Mouse (Mus musculus) left cerebral cortex, postnatal 10 days (tissue): Measurements from ENCODE around the gene Usp45. TPM values are rescaled to one million over a fixed set of nuclear protein-coding genes. Genes with fewer than 3 reads are reported as not detected.
A peak's percentile ranks its signal among the peaks of the same experiment; 100 is the strongest.
"Not testable (repeated sequence)": the region's sequence is repeated elsewhere in the genome, so short reads cannot be mapped to it uniquely, and the experiment has no call there.

Source experiments
- DNase-seq, 2 experiments: peaks; one replicate each; pipeline ENCODE4 v3.0.0; 2021 to 2022; ENCODE audit warnings: low spot score in 2 of 2, mixed read lengths in 1 of 2; ENCODE audit errors: extremely low spot score in 1 of 2
- intact Hi-C: fragments of 180-260 bp; cut with DNase I; formaldehyde crosslinking; loops from one replicate; pipeline ENCODE4 v1.15.1; 2025
- total RNA-seq, 2 experiments: library from RNA; stranded (reverse); gene quantifications; 2 replicates each; pipeline ENCODE4 v1.2.3; 2021

Gene Usp45
- 10 to 100 TPM; 25.0 to 31.2 TPM for total RNA-seq

DNA sequence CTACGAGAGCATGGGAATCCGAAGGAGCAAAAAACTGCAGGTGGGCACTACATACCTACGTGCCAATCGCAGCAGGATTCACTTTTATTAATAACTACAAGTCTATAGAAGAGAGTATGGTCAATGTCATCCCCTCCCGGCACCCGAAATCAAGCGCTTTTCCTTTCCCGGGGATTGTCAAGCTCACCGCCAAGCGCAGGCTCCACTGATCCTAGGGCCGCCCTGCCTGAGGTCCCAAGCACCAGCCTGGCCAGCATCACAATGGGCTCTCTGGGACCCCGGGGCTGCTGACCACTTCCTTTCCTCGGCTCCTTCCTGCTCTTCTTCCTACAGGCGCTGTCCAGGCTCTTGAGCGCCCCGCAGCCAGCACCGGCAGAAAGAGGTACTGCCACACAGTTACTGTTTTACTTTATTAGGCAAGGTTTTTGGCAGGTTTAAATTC lies at the start of gene Usp45, which contains the start of gene Tstd3:
Usp45 (plus strand) TSS at position 294 of the 442 bp plus-strand sequence.
Tstd3 (minus strand) TSS at position 350 of the 442 bp plus-strand sequence.
- intact Hi-C loops = no loop called here

DNA sequence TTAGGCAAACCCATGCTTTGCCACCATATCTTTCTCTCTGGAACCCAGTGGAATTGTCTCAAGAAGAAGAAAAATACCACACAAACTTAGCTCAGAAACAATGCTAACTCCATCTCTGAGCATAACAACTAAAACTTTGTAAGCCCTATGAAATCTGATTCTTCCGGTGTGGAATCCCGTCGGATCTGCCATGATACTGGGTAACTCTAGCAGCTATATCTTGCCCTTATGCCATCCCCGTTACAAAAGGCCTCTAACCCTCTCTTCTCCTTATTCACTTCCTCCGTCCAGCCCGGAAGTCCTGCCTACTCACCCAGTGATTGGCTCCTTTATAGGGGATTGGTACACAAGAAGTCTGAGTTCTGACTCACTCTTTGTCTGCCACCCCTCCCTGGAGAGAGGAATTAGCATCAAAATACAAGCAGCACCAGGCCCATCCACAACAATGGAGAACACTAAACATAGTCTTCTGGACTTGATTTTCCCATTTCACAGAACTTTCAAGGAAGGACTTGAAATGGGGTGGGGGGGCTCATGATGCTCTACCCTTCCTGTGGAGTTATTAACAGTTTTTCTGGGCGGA lies 44.1 kb upstream of the Usp45 start:
- intact Hi-C loops = no loop called here
- DNase-seq = no peak

More for the DNA sequence above, at the start of gene Usp45, which contains the start of gene Tstd3:
- peak; percentile 84 to 86 for DNase-seq

DNA sequence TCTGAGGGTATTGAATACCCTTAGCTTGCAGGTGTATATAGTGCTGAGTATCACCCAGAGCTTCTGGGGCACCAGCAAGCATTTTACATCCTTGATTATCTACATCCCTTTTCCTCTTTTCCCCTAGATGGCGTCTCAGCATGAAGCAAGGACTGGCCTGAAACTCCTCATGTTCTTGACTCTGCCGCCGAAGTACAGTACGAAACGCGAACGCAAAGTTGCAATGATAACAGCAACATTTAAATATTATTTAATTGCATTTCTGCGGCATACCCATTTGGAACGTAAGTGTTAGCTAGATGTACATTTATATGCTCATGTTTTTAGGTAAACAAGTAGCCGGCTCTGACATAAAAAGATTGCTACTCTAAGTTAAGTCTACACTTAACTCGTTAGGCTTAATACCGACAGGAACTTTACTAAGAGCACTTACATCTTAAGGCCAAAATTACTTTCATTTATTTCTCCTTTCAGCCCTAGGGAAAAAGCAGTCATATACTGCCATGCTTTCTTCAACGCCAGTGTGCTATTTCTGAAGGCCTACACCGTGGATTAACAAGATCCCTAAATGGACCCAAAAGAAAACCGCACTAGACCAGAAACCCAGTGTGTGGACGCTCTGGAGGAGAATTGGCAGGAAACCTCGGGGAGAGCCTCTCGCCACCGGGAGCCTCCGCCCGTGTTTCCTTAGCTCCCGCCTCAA lies 39.9 kb upstream of the Usp45 start:
- peak in 1 of 2 experiments; percentile 42 for DNase-seq
- intact Hi-C loops = no loop called here

DNA sequence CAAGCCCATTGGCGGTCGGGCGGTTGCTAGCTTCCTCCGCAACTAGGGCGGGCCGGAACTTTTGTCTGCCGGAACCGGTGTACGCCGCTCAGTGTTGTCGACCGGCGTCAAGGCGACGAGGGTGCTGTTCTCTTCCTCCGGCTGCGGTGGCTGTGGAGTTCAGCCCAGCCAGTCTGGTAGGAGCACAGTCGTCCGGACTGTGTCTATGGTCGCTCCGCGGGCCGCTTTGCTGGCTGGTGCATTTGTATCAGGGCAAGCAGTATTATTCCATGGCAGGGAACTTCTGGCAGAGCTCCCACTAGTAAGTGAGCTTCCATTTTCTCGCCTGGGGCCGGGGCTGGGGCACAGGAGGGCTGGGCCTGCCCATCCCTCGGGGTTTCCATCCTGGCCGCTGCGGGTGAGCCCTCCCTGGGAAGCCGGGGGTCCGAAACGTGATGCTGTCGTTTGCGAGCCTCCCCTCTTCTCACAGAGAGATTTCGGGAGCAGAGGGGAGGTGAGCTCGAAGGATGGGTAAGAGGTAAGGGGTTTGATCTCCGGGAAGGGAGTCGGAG lies 39.3 kb upstream of the Usp45 start, which contains the start of gene Ccnc:
Ccnc (plus strand) TSS at position 87 of the 551 bp plus-strand sequence.
- peak; percentile 90 to 94 for DNase-seq
- intact Hi-C loops = no loop called here

DNA sequence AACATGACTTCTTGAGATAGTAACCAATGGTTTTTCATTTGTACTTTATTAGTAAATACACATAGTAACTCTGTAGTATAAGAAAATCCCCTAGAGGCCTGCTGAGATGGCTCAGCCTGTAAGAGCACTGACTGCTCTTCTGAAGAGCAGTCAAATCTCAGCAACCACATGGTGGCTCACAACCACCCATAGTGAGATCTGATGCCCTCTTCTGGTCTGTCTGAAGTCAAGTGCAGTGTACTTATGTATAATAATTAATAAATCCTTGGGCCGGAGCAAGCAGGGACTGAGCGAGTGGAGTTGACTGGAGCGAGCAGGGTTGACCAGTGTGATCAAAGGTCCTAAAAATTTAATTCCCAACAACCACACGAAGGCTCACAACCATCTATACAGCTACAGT lies 27.8 kb upstream of the Usp45 start:
- DNase-seq = no peak
- intact Hi-C loops = no loop called here

DNA sequence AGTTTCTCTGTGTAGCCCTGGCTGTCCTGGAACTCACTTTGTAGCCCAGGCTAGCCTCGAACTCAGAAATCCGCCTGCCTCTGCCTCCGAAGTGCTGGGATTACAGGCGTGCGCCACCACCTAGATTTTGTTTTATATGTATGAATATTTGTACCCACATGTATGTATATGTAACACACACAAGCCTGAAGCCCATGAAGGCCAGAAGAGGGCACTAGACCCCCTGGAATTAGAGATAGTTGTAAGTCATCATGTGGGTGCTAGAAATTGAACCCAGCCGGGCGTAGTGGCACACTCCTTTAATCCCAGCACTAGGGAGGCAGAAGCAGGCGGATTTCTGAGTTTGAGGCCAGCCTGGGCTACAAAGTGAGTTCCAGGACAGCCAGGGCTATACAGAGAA lies 22.8 kb upstream of the Usp45 start:
- intact Hi-C loops, DNase-seq: not testable (repeated sequence)

DNA sequence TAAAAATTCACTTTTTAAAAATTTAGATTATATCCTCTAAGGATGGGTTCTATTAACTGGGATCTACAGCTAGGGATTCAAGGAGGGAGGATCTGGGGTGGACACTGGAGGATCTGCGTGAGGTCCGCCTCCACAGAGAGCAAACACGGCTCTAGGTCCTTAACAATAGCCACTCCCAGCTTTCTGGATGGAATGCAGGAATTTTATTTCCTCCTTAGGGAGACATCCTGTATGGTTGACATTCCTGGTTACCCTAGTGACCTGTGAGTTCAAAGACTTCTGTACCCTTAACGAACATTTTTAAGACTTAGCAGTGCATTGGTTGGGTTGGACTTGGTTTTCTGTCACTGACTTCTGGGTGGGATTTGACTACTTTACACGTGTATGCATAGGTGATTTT lies 21.2 kb upstream of the Usp45 start:
- intact Hi-C loops = no loop called here
- DNase-seq = no peak

DNA sequence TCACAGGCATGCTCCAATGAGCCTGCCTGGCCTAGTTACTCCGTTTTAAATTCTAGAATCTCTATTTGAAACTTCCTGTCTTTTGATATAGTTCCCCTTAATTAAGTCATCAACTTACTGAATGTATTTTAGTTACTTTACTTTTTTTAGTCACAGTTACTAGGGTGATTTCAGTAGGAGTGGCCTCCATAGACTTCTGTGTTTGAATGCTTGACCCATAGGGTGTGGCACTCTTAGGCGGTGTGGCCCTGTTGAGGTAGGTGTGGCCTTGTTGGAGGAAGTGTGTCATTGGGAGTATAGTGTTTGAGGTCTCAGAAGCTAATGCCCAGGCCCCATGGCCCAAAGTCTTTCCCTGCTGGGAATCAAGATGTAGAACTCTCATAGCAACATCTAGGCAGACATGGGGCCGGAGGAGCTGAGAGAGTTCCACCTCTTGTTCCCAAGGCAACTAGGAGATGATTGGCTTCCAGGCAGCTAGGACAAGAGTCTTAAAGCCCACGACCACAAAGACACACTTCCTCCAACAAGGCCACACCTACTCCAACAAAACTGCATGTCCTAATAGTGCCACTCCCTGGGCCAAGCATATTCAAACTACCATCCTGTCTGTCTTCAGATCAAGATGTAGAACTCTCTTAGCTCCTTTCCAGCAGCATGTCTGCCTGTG lies 11.7 kb upstream of the Usp45 start:
- no peak for DNase-seq
- intact Hi-C loops = no loop called here

DNA sequence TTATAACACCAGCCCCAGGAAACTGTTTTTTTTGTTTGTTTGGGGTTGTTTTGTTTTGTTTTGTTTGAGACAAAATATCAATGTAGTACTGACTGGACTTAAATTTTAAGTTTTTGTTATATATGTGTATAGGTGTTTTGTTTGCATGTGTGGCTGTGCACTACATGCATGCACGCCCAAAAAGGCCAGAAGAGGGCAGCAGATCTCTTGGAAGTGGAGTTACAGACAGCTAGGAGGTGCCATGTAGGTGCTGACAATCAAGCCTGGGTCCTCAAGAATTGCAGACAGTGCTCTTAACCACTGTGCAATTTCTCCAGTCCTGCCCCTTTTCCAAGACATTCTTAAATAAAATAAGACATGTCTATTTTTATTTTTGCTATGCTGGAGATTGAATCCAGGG lies 8.1 kb upstream of the Usp45 start:
- intact Hi-C loops = no loop called here
- no peak for DNase-seq

DNA sequence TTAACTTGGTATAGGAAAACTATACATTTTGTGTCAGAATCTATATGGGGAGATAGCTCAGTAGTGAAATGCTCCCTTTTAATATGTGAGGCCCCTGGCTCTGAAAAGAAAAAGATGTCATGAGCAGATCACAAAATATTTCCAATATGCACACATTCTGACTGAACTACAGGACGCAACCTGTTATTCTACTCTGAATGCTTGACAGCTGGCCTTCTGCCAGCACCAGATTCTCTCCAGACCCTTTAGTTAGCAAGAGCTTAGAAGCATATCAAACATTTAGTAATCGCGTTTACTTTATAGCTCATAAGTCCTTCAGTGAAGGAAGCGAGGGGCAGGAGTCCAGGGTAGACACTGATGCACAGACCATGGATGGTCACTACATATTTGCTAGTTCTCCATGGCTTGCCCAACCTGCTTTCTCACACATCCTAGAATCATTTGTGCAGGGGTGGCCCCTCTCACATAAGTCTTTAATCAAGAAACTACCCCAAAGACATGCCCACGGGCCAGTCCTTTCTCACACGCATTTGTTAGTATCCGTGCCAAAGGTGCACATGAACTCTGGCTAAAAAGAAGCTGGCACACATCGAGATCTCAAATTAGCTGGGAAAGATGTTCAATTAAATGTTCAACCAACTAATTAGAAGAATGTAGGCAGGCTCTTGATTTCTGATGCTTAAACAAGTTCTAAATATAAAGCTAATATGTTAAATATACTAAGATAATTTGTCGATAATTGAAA lies 5.4 kb upstream of the Usp45 start:
- intact Hi-C loops = no loop called here
- DNase-seq = no peak

DNA sequence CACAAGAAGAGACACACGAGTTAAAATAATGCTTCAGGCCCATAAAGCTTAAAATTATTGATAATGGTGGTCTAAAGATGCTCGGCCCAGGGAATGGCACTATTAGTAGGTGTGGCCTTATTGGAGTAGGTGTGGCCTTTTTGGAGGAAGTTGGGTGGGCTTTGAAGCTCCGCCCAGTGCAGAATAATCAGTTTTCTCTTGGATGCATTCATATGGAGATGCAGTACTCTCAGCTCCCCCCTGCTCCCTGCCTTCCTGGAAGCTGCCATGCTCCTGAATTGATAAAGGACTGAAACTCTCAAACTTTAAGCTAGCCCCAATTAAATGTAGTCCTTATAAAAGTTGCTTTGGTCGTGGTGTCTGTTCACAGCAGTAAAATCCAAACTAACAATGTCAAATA lies 3.1 kb upstream of the Usp45 start:
- intact Hi-C loops = no loop called here
- no peak for DNase-seq

DNA sequence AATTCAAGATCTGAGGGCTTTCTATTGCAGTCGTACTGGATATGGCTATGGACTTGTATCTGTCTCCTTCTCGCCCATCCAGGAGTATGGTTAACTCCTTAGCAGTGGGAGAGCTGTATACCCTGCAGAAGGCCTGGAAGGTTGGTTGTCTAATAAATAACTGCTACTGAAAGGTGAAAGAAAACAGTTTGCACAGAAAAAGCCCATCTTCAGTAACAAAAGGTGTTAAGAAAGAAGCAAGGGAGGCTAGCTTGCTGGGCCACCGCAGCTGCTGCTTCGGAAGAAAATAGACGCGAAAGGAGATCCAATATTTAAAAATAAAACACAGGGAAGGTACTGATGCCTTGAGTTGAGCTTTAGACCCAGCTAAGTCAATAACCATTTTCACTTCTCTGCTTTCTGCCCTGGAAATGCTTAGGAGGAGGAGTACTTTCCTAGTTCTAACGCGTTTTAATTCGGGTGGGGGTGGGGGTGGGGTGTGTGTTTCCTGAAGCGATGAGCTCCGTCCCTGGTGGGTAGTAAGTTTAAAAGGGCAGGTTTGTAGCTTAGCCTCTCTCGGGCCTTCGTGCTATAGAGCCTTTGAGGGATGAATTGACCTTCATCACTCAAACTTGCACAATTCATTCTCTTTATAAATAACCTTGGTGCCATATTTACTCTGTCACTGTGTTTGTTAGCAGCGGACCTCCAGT lies 639 bp upstream of the Usp45 start:
- intact Hi-C loops = no loop called here
- no peak for DNase-seq

DNA sequence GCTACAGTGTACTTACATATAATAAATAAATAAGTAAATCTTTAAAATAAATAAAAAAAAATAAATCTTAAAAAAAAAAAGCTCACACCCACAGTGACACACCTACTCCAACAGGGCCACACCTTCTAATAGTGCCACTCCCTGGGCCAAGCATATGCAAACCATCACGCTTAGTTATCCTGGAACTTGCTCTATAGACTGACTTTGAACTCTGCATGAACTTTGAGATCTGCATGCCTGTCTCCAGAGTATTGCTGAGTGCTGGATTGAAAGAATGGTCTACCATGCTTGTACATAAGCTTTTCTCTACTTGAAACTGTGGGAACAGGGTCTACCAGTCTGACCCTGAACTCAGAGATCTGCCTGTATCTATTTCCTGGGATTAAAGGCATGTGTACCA lies 4.1 kb downstream of the Usp45 start:
- DNase-seq = no peak
- intact Hi-C loops = no loop called here

DNA sequence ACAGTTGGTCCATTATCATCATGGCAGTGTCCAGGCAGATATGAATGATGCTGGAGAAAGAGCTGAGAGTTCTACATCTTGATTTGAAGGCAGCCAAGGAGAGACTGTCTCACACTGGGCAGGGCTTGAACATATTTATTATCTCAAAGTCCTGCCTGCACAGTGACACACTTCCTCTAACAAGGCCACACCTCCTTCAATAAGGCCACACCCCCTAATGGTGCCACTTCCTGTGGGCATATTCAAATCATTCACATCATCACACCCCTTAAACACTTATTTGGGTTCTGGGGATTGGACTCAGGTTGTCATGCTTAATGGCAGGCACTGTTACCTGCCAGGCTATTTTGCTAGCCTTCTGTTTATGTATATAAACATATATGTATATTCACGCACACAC lies 5.3 kb downstream of the Usp45 start:
- intact Hi-C loops = no loop called here
- DNase-seq = no peak

DNA sequence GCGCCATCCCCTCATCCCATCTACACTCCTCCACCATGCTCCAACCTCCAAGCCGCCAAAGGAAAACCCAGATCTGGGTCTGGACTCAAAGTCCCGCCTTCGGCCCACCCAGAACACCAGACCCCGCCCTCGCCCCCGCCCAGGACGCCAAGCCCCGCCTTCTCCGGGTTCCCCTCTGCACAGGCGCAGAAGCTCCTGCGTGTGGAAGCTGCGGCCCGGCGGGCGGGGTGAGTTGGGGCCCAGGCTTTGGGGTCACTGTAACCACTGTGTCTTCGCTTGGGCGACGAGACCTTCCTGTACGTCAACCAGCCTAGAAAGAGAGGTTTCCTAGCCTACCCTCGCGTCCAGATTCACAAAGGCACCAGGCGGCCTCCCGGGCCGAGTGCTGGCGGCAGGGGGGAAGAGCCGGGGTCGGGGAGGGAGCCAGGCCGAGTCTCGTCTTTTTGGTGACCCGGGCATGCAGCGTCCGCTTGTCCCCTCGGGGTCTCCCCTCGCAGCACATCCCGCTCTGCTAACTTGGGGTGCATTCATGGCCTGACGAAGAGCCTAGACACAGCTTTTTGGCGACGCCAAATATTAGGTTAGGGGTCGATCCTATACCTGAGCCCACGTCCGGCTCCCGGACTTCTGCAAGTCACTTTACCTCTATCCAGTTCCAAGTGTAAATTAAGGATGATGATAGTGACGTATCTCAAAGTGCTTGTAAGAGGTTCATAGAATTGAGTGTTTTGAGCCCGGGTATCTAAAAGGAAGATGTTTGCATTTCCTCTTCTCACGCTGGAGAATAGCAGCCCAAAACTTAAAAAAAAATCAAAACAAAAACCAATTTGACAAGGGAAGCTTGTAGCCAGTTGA lies 9.4 kb downstream of the Usp45 start:
- intact Hi-C loops = no loop called here
- peak; percentile 85 to 95 for DNase-seq

DNA sequence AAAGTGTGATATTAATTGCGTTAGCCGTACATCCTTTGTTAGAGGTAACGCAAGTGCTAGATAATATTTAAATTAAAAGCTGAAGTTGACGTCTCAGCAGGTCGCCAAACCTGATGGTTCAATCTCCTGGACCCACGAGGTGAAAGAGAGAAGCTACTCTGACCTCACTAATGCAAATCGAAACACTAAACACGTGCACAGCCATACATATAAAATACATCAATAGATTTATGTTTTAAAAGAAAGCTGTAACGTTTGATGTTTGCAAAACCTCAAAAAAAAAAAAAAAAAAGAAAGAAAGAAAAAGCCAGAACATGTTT lies 9.9 kb downstream of the Usp45 start:
- intact Hi-C loops = no loop called here
- no peak for DNase-seq

DNA sequence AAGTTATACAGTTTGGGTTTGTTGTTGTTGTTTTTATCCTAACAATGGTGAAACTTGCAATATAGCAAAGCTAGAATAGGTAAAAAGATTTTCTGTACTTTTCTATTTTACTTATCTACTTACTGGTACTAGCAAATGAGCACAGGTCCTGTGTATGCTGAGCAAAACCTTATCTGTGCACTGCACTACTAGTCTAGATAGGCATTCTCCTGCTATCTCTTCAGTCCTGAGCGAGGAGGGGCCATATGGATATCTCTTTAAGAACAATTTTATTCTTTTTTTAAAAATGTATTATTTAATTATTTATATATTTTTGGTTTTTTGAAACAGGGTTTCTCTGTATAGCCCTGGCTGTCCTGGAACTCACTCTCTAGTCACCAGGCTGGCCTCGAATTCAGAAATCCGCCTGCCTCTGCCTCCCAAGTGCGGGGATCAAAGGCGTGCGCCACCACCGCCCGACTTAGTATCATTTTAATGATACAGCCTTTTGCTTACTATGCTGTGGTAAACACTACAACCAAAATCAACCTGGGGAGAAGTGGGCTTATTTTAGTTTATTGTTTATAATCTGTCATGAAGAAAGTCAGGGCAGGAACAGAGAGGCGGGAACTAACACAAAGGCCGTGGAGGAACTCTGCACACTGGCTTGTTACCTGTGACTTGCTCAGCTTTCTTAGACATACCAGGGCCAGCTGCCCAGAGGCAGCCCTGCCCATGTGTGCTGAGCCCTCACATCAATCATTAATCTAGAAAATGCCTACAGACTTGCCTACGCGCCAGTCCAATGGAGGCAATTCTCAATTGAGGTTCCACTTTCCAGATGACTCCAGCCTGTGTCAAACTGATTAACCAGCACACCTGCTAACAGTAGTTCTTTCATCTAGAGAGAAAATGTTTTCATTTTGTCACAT lies 14.1 kb downstream of the Usp45 start:
- DNase-seq = no peak
- intact Hi-C loops = no loop called here
